Mouse (Mus musculus) MEL (cell line): Measurements from ENCODE around the gene Adgrg1.

Source experiments
- NELFE ChIP-seq: IDR thresholded peaks from 2 replicates; pipeline ENCODE4 v1.6.1; 2011; ENCODE audit warnings: low read depth, low read length, improper control_type of control experiment
- POLR2A ChIP-seq, 2 experiments: IDR thresholded peaks; 2 replicates each; pipeline ENCODE4 v1.6.1; 2011 to 2012; ENCODE audit warnings: low read length in 2 of 2, mild to moderate bottlenecking in 2 of 2, control low read depth in 1 of 2, improper control_type of control experiment in 1 of 2, low read depth in 1 of 2, moderate library complexity in 1 of 2; ENCODE audit not compliant: control insufficient read depth in 1 of 2, insufficient read depth in 1 of 2, poor library complexity in 1 of 2
- POLR2AphosphoS5 ChIP-seq: IDR thresholded peaks from 2 replicates; pipeline ENCODE4 v1.6.1; 2012; ENCODE audit warnings: low read depth, borderline replicate concordance, mild to moderate bottlenecking, inconsistent platforms, low read length, moderate library complexity, mixed read lengths
- RAD21 ChIP-seq: IDR thresholded peaks from 2 replicates; pipeline ENCODE4 v1.6.1; 2011; ENCODE audit warnings: mild to moderate bottlenecking, low read depth, low read length, improper control_type of control experiment
- TBP ChIP-seq: IDR thresholded peaks from 2 replicates; pipeline ENCODE4 v1.8.0; 2011; ENCODE audit warnings: low read depth, low read length, improper control_type of control experiment

- TF ChIP-seq POLR2A (IDR thresholded peaks at IDR 0.05; ENCODE audit: control insufficient read depth in 1 of 2, insufficient read depth in 1 of 2, low read depth in 1 of 2, low read length in 2 of 2, poor library complexity in 1 of 2) = no peak
- TF ChIP-seq TBP = no peak
- no peak for TF ChIP-seq POLR2AphosphoS5
- no peak for TF ChIP-seq NELFE
- no peak for TF ChIP-seq RAD21
Measured at GRCm38 (mm10) chr8:94956078-94956574, 18.4 kb upstream of the Adgrg1 start.
